Mouse (Mus musculus): Measurements from ENCODE around the gene Abhd8. TPM values are rescaled to one million over a fixed set of nuclear protein-coding genes. Genes with fewer than 3 reads are reported as not detected.
A peak's percentile ranks its signal among the peaks of the same experiment; 100 is the strongest.

Gene Abhd8
- total and polyA plus RNA-seq, 2 experiments from 2014 or later = 205 to 323 TPM

- no peak for ATAC-seq (ENCODE audit: low FRiP score)
- no peak overlapping the region for H3K4me3 ChIP-seq (ENCODE audit: low read depth, low read length)
- 91% methylated on average over 4 of the region's 4 CpGs for WGBS
- no peak for DNase-seq (ENCODE audit: low spot score)
- H3K4me2 ChIP-seq (ENCODE audit: low read depth, low read length, poor library complexity, severe bottlenecking) = no peak overlapping the region
- H3K9me3 ChIP-seq (ENCODE audit: low read length) = no peaks in the 10 kb centered on the region
- H3K9ac ChIP-seq (replicated peaks; ENCODE audit: low read length, poor library complexity, severe bottlenecking) = no peak overlapping the region
- no peaks in the 10 kb centered on the region for H3K4me1 ChIP-seq (ENCODE audit: insufficient read depth, low read length)
- peaks cover 29% of the 10 kb centered on the region for H3K27me3 ChIP-seq (ENCODE audit: insufficient read depth, low read length)
- no peaks in the 10 kb centered on the region for H3K36me3 ChIP-seq (ENCODE audit: insufficient read depth, low read length)
- TF ChIP-seq CTCF (IDR thresholded peaks at IDR 0.05) = no peak
- no peak overlapping the region for H3K27ac ChIP-seq (ENCODE audit: low read depth, low read length)
Observed at GRCm38 (mm10) chr8:71504349-71504748, 40.9 kb upstream of the Abhd8 start.

GRCm38 (mm10) chr8:71498816-71499690 lies 35.6 kb upstream of the Abhd8 start:
- DNase-seq (ENCODE audit: low spot score) (no peak), ATAC-seq (ENCODE audit: low FRiP score) (no peak)
- H3K9ac ChIP-seq (replicated peaks; ENCODE audit: low read length, poor library complexity, severe bottlenecking) = no peak overlapping the region
- 50% methylated on average over 16 of the region's 16 CpGs for WGBS
- H3K27me3 ChIP-seq (ENCODE audit: insufficient read depth, low read length) = no peaks in the 10 kb centered on the region
- no peaks in the 10 kb centered on the region for H3K4me1 ChIP-seq (ENCODE audit: insufficient read depth, low read length)
- H3K4me3 ChIP-seq (ENCODE audit: low read depth, low read length) = no peak overlapping the region
- 0 out of 2 replicates have a peak, but pooled peaks cover 3% of the 10 kb centered on the region for H3K36me3 ChIP-seq (ENCODE audit: insufficient read depth, low read length)
- no peak overlapping the region for H3K4me2 ChIP-seq (ENCODE audit: low read depth, low read length, poor library complexity, severe bottlenecking)
- H3K27ac ChIP-seq (ENCODE audit: low read depth, low read length) = no peak overlapping the region
- H3K9me3 ChIP-seq (ENCODE audit: low read length) = no peaks in the 10 kb centered on the region
- TF ChIP-seq CTCF (IDR thresholded peaks at IDR 0.05) = no peak

GRCm38 (mm10) chr8:71497881-71498501 lies 34.5 kb upstream of the Abhd8 start:
- ATAC-seq (ENCODE audit: low FRiP score) (no peak), DNase-seq (ENCODE audit: low spot score) (no peak)

GRCm38 (mm10) chr8:71497077-71497645 lies 33.7 kb upstream of the Abhd8 start:
- Histone ChIP-seq H3K27me3 (ENCODE audit: insufficient read depth, low read length) (no peaks in the 10 kb centered on the region), H3K4me3 (ENCODE audit: low read depth, low read length) (no peak overlapping the region), H3K4me2 (ENCODE audit: low read depth, low read length, poor library complexity, severe bottlenecking) (no peak overlapping the region), H3K36me3 (ENCODE audit: insufficient read depth, low read length) (peaks cover 8% of the 10 kb centered on the region), H3K4me1 (ENCODE audit: insufficient read depth, low read length) (no peaks in the 10 kb centered on the region), H3K9me3 (ENCODE audit: low read length) (no peaks in the 10 kb centered on the region), H3K9ac (replicated peaks; ENCODE audit: low read length, poor library complexity, severe bottlenecking) (no peak overlapping the region), H3K27ac (ENCODE audit: low read depth, low read length) (no peak overlapping the region)
- no peak for TF ChIP-seq CTCF (IDR thresholded peaks at IDR 0.05)
- no peak for ATAC-seq (ENCODE audit: low FRiP score)
- WGBS = 100% methylated on average over 1 of the region's 1 CpGs
- DNase-seq (ENCODE audit: low spot score) = no peak

More at GRCm38 (mm10) chr8:71497881-71498501, 34.5 kb upstream of the Abhd8 start:
- TF ChIP-seq CTCF (IDR thresholded peaks at IDR 0.05) = no peak
- H3K4me2 ChIP-seq (ENCODE audit: low read depth, low read length, poor library complexity, severe bottlenecking) = no peak overlapping the region
- no peak overlapping the region for H3K9ac ChIP-seq (replicated peaks; ENCODE audit: low read length, poor library complexity, severe bottlenecking)
- no peaks in the 10 kb centered on the region for H3K27me3 ChIP-seq (ENCODE audit: insufficient read depth, low read length)
- no peaks in the 10 kb centered on the region for H3K4me1 ChIP-seq (ENCODE audit: insufficient read depth, low read length)
- no peak overlapping the region for H3K27ac ChIP-seq (ENCODE audit: low read depth, low read length)
- no peak overlapping the region for H3K4me3 ChIP-seq (ENCODE audit: low read depth, low read length)
- H3K36me3 ChIP-seq (ENCODE audit: insufficient read depth, low read length) = 0 out of 2 replicates have a peak, but pooled peaks cover 3% of the 10 kb centered on the region
- 26% methylated on average over 15 of the region's 15 CpGs for WGBS
- no peaks in the 10 kb centered on the region for H3K9me3 ChIP-seq (ENCODE audit: low read length)

GRCm38 (mm10) chr8:71496481-71496880 lies 33.0 kb upstream of the Abhd8 start:
- H3K36me3 ChIP-seq (ENCODE audit: insufficient read depth, low read length) = peaks cover 14% of the 10 kb centered on the region
- no peak; the same call in 1 of the 2 replicates for TF ChIP-seq CTCF (IDR thresholded peaks at IDR 0.05)
- H3K9me3 ChIP-seq (ENCODE audit: low read length) = no peaks in the 10 kb centered on the region
- H3K27ac ChIP-seq (ENCODE audit: low read depth, low read length) = no peak overlapping the region
- DNase-seq (ENCODE audit: low spot score) = peak; percentile 34
- H3K4me3 ChIP-seq (ENCODE audit: low read depth, low read length) = no peak overlapping the region
- H3K4me2 ChIP-seq (ENCODE audit: low read depth, low read length, poor library complexity, severe bottlenecking) = no peak overlapping the region
- no peak overlapping the region for H3K9ac ChIP-seq (replicated peaks; ENCODE audit: low read length, poor library complexity, severe bottlenecking)
- H3K27me3 ChIP-seq (ENCODE audit: insufficient read depth, low read length) = no peaks in the 10 kb centered on the region
- no peak for ATAC-seq (ENCODE audit: low FRiP score)
- 48% methylated on average over 11 of the region's 11 CpGs for WGBS
- no peaks in the 10 kb centered on the region for H3K4me1 ChIP-seq (ENCODE audit: insufficient read depth, low read length)

Measured in midbrain, postnatal 0 days (tissue).